Mouse (Mus musculus): Measurements from ENCODE around the gene Gm5483. TPM values are rescaled to one million over a fixed set of nuclear protein-coding genes. Genes with fewer than 3 reads are reported as not detected.

The Gm5483 gene
- not detected for polyA plus RNA-seq (2015; fragmentation: Illumina TruSeq; extraction: RNeasy Lipid Tissue Mini Kit (QIAGEN cat#74804); ENCODE audit: low read depth, low replicate concordance)

DNA sequence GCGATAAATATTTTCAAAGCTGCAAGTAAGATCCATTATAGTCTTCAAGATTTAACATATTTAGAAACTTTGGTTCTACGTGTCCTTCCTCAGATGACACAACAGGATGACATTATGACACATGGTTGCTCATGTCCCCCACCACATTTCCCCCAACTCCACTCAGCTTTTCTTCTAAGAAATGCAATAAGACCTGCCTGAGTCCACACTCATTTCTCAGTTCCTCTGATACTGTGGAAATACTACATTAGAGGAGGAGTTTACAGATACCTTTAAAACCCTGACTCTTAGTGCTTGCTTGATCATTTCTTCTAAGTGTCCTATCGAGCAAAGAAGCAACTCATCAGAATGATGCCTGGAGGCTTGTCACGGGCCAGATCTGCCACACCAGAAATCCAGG is at the start of gene Gm5483:
Gene Gm5483, plus strand, starts transcription at position 301 of the 400 bp plus-strand sequence.

GRCm38 (mm10) chr16:36156402-36156975 is 27.5 kb upstream of the Gm5483 start, which contains the start of gene Stfa2l1:
TSS of gene Stfa2l1 (plus strand) at chr16:36156811.

DNA sequence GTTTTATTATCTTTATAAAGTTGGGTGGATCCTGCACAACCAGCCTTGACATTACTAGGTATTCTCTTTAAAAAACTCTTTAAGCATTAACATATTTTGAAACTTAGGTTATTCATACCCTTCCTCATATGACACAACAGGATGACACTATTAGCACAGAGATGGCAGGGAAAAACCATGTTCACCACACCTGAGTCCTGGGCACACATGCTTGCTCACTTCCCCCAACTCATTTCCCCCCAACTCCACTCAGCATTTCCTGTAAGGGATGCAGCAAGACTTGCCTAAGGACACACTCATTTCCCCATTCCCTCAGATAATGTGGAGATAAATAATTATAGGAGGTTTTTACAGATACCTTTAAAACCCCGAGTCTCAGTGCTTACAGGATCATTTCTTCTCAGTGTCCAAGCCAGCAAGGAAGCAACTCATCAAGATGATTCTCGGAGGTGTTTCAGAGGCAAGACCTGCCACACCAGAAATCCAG is 26.0 kb downstream of the Gm5483 start, which contains the start of gene Gm5416:
Gene Gm5416, plus strand, starts transcription at position 437 of the 487 bp plus-strand sequence.

DNA sequence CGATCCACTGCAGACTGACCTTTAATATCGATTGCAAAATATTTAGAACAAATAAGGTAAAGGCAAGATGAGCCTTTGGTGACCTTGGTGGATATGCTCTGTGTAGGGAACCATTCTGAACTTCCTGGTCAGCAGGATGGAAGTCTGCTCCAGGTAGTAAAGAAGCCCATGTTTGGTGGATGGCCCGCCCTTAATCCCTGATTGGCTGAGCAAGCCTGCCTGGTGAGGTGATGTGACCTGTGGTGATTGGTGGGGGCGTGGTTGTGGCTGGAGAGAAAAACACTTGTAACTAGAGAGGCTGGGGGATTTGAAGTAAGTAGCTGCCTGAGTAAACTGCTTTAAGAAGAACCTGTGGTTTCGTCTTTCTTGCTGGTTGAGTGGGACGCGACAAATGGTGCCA is 37.2 kb downstream of the Gm5483 start, which contains the start of gene 2010005H15Rik:
Gene 2010005H15Rik, plus strand, starts transcription at position 301 of the 400 bp plus-strand sequence.

Other genes with a start within 250 kb of the Gm5483 start
- 3.8 TPM for gene Parp9, start 245.7 kb upstream of the Gm5483 start, polyA plus RNA-seq (2015; fragmentation: Illumina TruSeq; extraction: RNeasy Lipid Tissue Mini Kit (QIAGEN cat#74804); ENCODE audit: low read depth, low replicate concordance)
- gene Dtx3l, start 245.1 kb upstream of the Gm5483 start, polyA plus RNA-seq (2015; fragmentation: Illumina TruSeq; extraction: RNeasy Lipid Tissue Mini Kit (QIAGEN cat#74804); ENCODE audit: low read depth, low replicate concordance) = 2.2 TPM
- 89.8 TPM for gene Kpna1, start 205.5 kb upstream of the Gm5483 start, polyA plus RNA-seq (2015; fragmentation: Illumina TruSeq; extraction: RNeasy Lipid Tissue Mini Kit (QIAGEN cat#74804); ENCODE audit: low read depth, low replicate concordance)
- 5.8 TPM for gene Wdr5b, start 143.0 kb upstream of the Gm5483 start, polyA plus RNA-seq (2015; fragmentation: Illumina TruSeq; extraction: RNeasy Lipid Tissue Mini Kit (QIAGEN cat#74804); ENCODE audit: low read depth, low replicate concordance)
- 125 TPM for gene Fam162a, start 112.6 kb upstream of the Gm5483 start, polyA plus RNA-seq (2015; fragmentation: Illumina TruSeq; extraction: RNeasy Lipid Tissue Mini Kit (QIAGEN cat#74804); ENCODE audit: low read depth, low replicate concordance)
- 20.2 TPM for gene Ccdc58, start 112.5 kb upstream of the Gm5483 start, polyA plus RNA-seq (2015; fragmentation: Illumina TruSeq; extraction: RNeasy Lipid Tissue Mini Kit (QIAGEN cat#74804); ENCODE audit: low read depth, low replicate concordance)
- gene Csta1, start 53.0 kb upstream of the Gm5483 start, polyA plus RNA-seq (2015; fragmentation: Illumina TruSeq; extraction: RNeasy Lipid Tissue Mini Kit (QIAGEN cat#74804); ENCODE audit: low read depth, low replicate concordance) = not detected
- gene Stfa2l1, start 27.4 kb upstream of the Gm5483 start, polyA plus RNA-seq (2015; fragmentation: Illumina TruSeq; extraction: RNeasy Lipid Tissue Mini Kit (QIAGEN cat#74804); ENCODE audit: low read depth, low replicate concordance) = not detected
- gene Gm5416, start 26.2 kb downstream of the Gm5483 start, polyA plus RNA-seq (2015; fragmentation: Illumina TruSeq; extraction: RNeasy Lipid Tissue Mini Kit (QIAGEN cat#74804); ENCODE audit: low read depth, low replicate concordance) = not detected
- gene 2010005H15Rik, start 37.3 kb downstream of the Gm5483 start, polyA plus RNA-seq (2015; fragmentation: Illumina TruSeq; extraction: RNeasy Lipid Tissue Mini Kit (QIAGEN cat#74804); ENCODE audit: low read depth, low replicate concordance) = not detected
- not detected for gene Stfa1, start 92.7 kb downstream of the Gm5483 start, polyA plus RNA-seq (2015; fragmentation: Illumina TruSeq; extraction: RNeasy Lipid Tissue Mini Kit (QIAGEN cat#74804); ENCODE audit: low read depth, low replicate concordance)
- gene BC117090, start 150.1 kb downstream of the Gm5483 start, polyA plus RNA-seq (2015; fragmentation: Illumina TruSeq; extraction: RNeasy Lipid Tissue Mini Kit (QIAGEN cat#74804); ENCODE audit: low read depth, low replicate concordance) = not detected
- gene BC100530, start 183.5 kb downstream of the Gm5483 start, polyA plus RNA-seq (2015; fragmentation: Illumina TruSeq; extraction: RNeasy Lipid Tissue Mini Kit (QIAGEN cat#74804); ENCODE audit: low read depth, low replicate concordance) = not detected
- gene Stfa2, start 224.2 kb downstream of the Gm5483 start, polyA plus RNA-seq (2015; fragmentation: Illumina TruSeq; extraction: RNeasy Lipid Tissue Mini Kit (QIAGEN cat#74804); ENCODE audit: low read depth, low replicate concordance) = not detected